17 mouse cellular contexts compared by ENCODE assay signal in genomic region chr17:50013848-50014247, GRCm38 (mm10).
"Had no signal": no experiment of that assay in that cellular context is flagged by ENCODE, and none has a peak within 500 bp of the region (broad histone marks: within the 10 kb centered on the region; RNA-seq: fewer than 3 reads in every experiment).

No protein-coding gene starts in this region.

- DNase-seq: lung, adult 2 months; lung, postnatal 14 days; lung, postnatal 36 days; right cerebral cortex, postnatal 14 days; thymus, adult 2 months; thymus, postnatal 25 days; thymus, postnatal 4 days had no signal

- H3K9me3 ChIP-seq: lung, embryonic 15.5 days; megakaryocyte, embryonic 14.5 days; midbrain, embryonic 13.5 days; midbrain, embryonic 15.5 days; neural tube, embryonic 12.5 days; stomach, embryonic 15.5 days had no signal

- H3K27me3 ChIP-seq: lung, embryonic 15.5 days; megakaryocyte, embryonic 14.5 days; midbrain, embryonic 13.5 days; midbrain, embryonic 15.5 days; neural tube, embryonic 12.5 days; stomach, embryonic 15.5 days had no signal

- ATAC-seq: lung, postnatal 0 days; midbrain, embryonic 13.5 days; midbrain, embryonic 15.5 days had no signal

- H3K36me3 ChIP-seq: lung, embryonic 15.5 days; midbrain, embryonic 13.5 days; midbrain, embryonic 15.5 days; neural tube, embryonic 12.5 days; stomach, embryonic 15.5 days had no signal

- H3K9ac ChIP-seq: lung, embryonic 15.5 days; midbrain, embryonic 13.5 days; midbrain, embryonic 15.5 days; neural tube, embryonic 12.5 days; stomach, embryonic 15.5 days had no signal

- H3K27ac ChIP-seq: lung, embryonic 15.5 days; macrophage; midbrain, embryonic 13.5 days; midbrain, embryonic 15.5 days; neural tube, embryonic 12.5 days; stomach, embryonic 15.5 days; stomach, postnatal 0 days had no signal

- H3K4me1 ChIP-seq: lung, embryonic 15.5 days; stomach, embryonic 15.5 days had no signal

- H3K4me3 ChIP-seq: lung, embryonic 15.5 days; megakaryocyte, embryonic 14.5 days; midbrain, embryonic 13.5 days; midbrain, embryonic 15.5 days; neural tube, embryonic 12.5 days; stomach, embryonic 15.5 days had no signal

- H3K4me2 ChIP-seq: lung, embryonic 15.5 days; midbrain, embryonic 11.5 days; midbrain, embryonic 13.5 days; midbrain, embryonic 15.5 days; neural tube, embryonic 12.5 days; stomach, embryonic 15.5 days had no signal
